Mouse (Mus musculus) layer of hippocampus, adult 9-10 months (tissue): ENCODE results near the gene Gm3558.
"Not testable (repeated sequence)": the region's sequence is repeated elsewhere in the genome, so short reads cannot be mapped to it uniquely, and the experiment has no call there.

Experiments used
- DNase-seq: peaks from one replicate; pipeline ENCODE4 v3.0.0; 2022; ENCODE audit warnings: low spot score

Gm3558 gene

DNA sequence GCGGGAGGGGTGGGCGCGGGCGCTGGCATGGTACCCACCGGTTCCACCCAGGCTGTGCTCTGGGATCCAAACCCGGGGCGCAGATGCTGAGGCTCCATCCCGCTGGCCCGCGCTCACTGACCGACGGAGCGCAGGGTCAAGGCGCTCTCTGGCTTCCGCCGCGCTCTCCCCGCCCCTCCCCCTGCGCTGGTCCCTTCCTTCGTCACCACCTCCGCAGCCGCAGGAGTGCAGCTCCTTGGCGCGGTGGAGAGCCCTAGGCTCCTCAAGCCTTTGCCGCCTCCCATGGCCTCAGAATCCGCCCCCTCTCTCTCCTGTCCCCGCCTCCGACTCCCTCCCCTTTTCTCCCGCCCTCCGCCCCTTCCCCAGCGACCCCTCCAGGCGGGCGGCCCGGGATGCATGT, at the start of gene Gm3558:
TSS of gene Gm3558 (minus strand) at position 185 of the 400 bp plus-strand sequence.
- not testable (repeated sequence) for DNase-seq

DNA sequence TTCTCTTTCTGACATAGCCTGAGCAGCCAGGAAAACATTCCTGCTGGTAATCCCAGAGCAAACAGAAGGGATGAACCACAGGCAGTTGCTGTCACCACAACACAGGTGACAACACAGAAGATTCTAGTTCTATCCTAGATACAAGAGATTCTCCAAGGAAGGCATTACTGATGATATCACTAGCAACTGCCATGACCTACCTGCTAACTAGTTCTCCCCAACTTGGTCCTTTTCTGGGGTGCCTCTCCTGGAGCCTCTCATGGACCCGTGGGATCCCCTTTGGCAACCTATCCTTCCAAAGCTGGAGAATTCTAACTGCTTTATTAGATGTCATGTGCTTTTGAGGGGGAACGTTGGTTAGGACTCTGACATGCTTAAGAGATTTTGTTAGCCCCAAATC, 27.1 kb upstream of the Gm3558 start, which contains the start of gene Gm10338:
TSS of gene Gm10338 (minus strand) at position 101 of the 400 bp plus-strand sequence.
- DNase-seq = not testable (repeated sequence)

DNA sequence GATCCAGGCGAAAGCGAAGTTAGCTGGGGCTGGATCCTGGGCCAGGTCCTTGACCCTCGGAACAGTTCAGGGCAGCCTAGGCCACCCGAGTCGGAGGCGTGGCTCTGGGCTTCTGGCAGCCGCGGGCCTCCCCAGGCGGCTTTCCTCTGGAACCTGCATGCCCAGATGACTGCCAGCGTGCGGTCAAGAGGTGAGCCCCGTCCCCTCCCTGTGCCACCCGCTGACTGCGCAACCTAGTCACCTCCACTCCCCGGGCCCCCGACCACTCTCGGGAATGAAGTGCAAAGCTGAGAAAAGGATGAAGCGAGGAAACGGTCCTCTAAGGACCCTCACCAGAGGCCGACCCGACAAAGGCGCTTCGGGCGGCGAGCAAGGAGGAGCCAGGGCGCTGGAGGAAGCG, 476 bp downstream of the Gm3558 start:
- not testable (repeated sequence) for DNase-seq

DNA sequence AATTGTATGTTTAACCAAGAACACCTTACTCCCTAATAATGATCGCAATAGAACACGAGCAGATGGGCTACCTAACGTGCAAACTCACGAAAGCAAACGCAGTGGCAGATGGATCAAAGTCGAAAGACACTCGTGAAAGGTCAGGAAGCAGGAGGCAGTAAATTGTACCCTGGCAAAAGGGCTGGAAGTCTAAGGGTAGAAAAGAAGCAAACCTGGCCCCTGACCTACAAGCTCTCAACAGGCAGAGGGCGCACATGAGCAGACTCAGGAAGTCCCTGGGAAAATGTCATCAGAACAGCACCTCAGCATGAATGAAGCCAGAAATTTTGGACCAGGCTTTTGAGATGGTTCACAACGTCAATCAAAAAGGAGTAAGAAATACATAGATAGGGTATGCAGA, 1.1 kb downstream of the Gm3558 start:
- not testable (repeated sequence) for DNase-seq
